Mouse (Mus musculus) lung, adult 18-20 months (tissue): ENCODE measurements around the gene Smim26.

ENCODE experiments used
- DNase-seq, 2 experiments: peaks; one replicate each; pipeline ENCODE4 v3.0.0; 2022; ENCODE audit warnings: mixed read lengths in 2 of 2

Smim26 gene

GRCm38 (mm10) chr2:144637204-144637603 is 43.4 kb downstream of the Smim26 start:
- no peak for DNase-seq

- DNase-seq = no peak
Observed at GRCm38 (mm10) chr2:144637671-144638395, 44.0 kb downstream of the Smim26 start.

GRCm38 (mm10) chr2:144638719-144639118 is 44.9 kb downstream of the Smim26 start:
- no peak for DNase-seq

GRCm38 (mm10) chr2:144640101-144640500 is 46.2 kb downstream of the Smim26 start:
- DNase-seq = no peak

GRCm38 (mm10) chr2:144641991-144642390 is 48.1 kb downstream of the Smim26 start:
- peak; percentile 17 to 20 for DNase-seq
